Mouse (Mus musculus): ENCODE results near the gene Itgal. TPM values are rescaled to one million over a fixed set of nuclear protein-coding genes. Genes with fewer than 3 reads are reported as not detected.

Gene Itgal
- total and polyA plus RNA-seq, 3 experiments, result 0.92 to 9.7 TPM; not detected in 1

DNA sequence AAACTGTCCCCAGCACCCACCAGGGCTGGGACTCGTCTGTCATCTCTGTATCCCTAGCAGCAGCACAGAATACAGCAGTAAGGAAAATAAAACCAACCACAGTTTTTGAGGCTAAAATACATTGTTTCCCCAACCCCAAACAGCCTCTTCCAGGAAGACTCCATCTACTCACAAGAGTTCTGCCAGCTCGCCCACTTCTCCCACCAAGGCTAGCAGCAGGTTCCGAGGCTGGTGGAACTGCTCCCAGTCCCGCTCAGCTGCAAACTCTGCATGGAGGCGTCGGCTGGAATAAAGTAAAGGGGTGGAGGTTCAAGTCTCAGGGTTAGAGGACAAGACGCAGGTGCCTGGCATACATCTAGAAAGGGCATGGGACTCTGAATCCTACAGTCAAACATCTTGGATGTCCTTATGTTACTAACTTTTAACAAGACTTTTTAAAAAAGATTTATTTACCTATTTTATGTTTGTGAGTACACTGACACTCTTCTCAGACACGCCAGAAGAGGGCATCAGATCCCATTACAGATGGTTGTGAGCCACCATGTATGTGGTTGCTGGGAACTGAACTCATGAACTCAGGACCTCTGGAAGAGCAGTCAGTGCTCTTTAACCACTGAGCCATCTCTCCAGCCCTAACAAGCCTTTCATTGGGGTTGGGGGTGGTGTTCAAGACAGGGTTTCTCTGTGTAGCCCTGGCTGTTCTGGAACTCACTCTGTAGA lies 36.7 kb upstream of the Itgal start:
- H3K9me3 ChIP-seq (replicated peaks; ENCODE audit: insufficient read depth, low read length), result no peaks in the 10 kb centered on the region
- H3K27ac ChIP-seq (ENCODE audit: control insufficient read depth, low read depth, low read length), result peak overlapping the region; percentile 6; the same call in 1 of the 2 replicates
- H3K27me3 ChIP-seq (ENCODE audit: control insufficient read depth in 1 of 2, insufficient read depth in 2 of 2, low read length in 2 of 2), result no peaks in the 10 kb centered on the region
- H3K9ac ChIP-seq (ENCODE audit: control insufficient read depth, low read depth, low read length, poor library complexity, severe bottlenecking), result peak overlapping the region; percentile 84
- H3K4me3 ChIP-seq (ENCODE audit: control insufficient read depth in 1 of 2, insufficient read depth in 1 of 2, low read depth in 2 of 2, low read length in 2 of 2), result peak overlapping the region; percentile 65 to 92
- H3K79me2 ChIP-seq (ENCODE audit: control insufficient read depth, insufficient read depth, low read length, poor library complexity), result peaks cover 11% of the 10 kb centered on the region
- peak in 1 of 3 experiments; percentile 30; a peak in 1 of 6 replicates for TF ChIP-seq CTCF (IDR thresholded peaks at IDR 0.05 in 2 of 3, conservative IDR thresholded peaks at IDR 0.05 in 1 of 3; ENCODE audit: control insufficient read depth in 1 of 3, insufficient read depth in 1 of 3, low read depth in 2 of 3, low read length in 3 of 3, poor library complexity in 1 of 3, severe bottlenecking in 1 of 3)
- no peak for TF ChIP-seq BHLHE40 (IDR thresholded peaks at IDR 0.05; ENCODE audit: borderline replicate concordance, low read depth, low read length)
- TF ChIP-seq TCF12 (IDR thresholded peaks at IDR 0.05; ENCODE audit: low read depth, low read length), result 0 out of 2 replicates have a peak, but pooled peaks have one; percentile 7
- no peak for TF ChIP-seq MAZ (IDR thresholded peaks at IDR 0.05; ENCODE audit: low read depth, low read length)
- TF ChIP-seq MXI1 (IDR thresholded peaks at IDR 0.05; ENCODE audit: low read depth, low read length), result no peak
- TF ChIP-seq ZNF384 (IDR thresholded peaks at IDR 0.05; ENCODE audit: low read depth, low read length), result no peak
- TF ChIP-seq POLR2AphosphoS2 (IDR thresholded peaks at IDR 0.05; ENCODE audit: low read length), result no peak
- no peak for TF ChIP-seq MEF2A (IDR thresholded peaks at IDR 0.05; ENCODE audit: extremely low read depth, insufficient replicate concordance, low read depth, low read length, poor library complexity, severe bottlenecking)
- peaks cover 19 to 40% of the 10 kb centered on the region in 2 experiments for H3K4me1 ChIP-seq (ENCODE audit: control insufficient read depth in 1 of 2, insufficient read depth in 2 of 2, low read length in 2 of 2)
- peak; percentile 46 for DNase-seq (ENCODE audit: low read depth, low spot score)
- H3K36me3 ChIP-seq (ENCODE audit: control insufficient read depth in 1 of 2, insufficient read depth in 2 of 2, low read length in 2 of 2), result peaks cover 0 to 41% of the 10 kb centered on the region in 2 experiments; a peak in 2 of 4 replicates

DNA sequence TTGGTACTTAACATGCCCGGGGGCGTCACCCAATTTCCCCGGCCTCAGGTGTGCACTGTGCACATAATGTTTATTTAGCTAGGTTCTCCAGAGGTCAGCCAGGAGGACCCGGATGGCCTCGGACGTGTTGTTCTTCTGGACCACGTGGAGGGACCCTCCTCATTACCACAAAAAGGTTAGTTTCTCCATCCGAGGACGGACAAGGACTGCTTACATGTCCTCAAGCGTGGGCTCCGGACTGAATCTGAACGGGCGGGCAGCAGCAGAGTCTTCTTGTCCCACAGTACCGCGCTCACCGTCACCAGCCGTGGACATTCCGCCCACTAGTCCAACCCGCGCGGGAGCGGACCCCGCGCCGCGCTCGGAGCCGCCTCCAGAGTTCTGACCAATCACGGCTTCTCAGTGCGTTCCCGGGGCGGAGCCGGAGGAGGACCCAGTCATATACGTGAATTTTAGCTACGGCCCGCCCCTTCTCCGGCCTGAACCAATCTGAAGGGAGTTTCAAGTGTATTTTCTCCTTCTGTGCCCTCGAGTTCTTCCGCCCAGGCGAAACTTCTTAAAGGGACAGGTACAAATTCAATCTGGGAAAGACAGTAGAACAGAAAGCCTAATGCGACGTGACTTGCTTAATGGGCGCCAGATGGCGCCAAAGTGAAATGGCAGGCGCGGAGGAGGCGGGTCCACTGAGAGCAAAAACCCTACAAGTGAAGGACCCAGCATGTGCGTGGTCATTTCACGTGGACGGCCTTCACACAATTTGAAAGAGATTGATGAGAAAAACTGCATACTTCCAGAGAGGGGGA lies 35.5 kb upstream of the Itgal start, which contains the start of gene Dctpp1:
Dctpp1 (minus strand) TSS at position 401 of the 803 bp plus-strand sequence.
- Histone ChIP-seq H3K9ac (ENCODE audit: control insufficient read depth, low read depth, low read length, poor library complexity, severe bottlenecking) (peak within 1 kb of the TSS; percentile 84), H3K4me3 (ENCODE audit: control insufficient read depth in 1 of 2, insufficient read depth in 1 of 2, low read depth in 2 of 2, low read length in 2 of 2) (peak within 1 kb of the TSS; percentile 65 to 92), H3K4me1 (ENCODE audit: control insufficient read depth in 1 of 2, insufficient read depth in 2 of 2, low read length in 2 of 2) (peaks cover 17 to 30% of the 10 kb centered on the region in 2 experiments), H3K27ac (ENCODE audit: control insufficient read depth, low read depth, low read length) (peak within 1 kb of the TSS; percentile 26), H3K79me2 (ENCODE audit: control insufficient read depth, insufficient read depth, low read length, poor library complexity) (peaks cover 11% of the 10 kb centered on the region), H3K27me3 (ENCODE audit: control insufficient read depth in 1 of 2, insufficient read depth in 2 of 2, low read length in 2 of 2) (no peaks in the 10 kb centered on the region), H3K36me3 (ENCODE audit: control insufficient read depth in 1 of 2, insufficient read depth in 2 of 2, low read length in 2 of 2) (peaks cover 0 to 33% of the 10 kb centered on the region in 2 experiments; a peak in 2 of 4 replicates), H3K9me3 (replicated peaks; ENCODE audit: insufficient read depth, low read length) (no peaks in the 10 kb centered on the region)
- DNase-seq (ENCODE audit: low read depth, low spot score), result peak; percentile 99
- TF ChIP-seq JUND (IDR thresholded peaks at IDR 0.05; ENCODE audit: low read depth, low read length), result no peak
- TF ChIP-seq USF1 (IDR thresholded peaks at IDR 0.05; ENCODE audit: low read depth, low read length), result 0 out of 2 replicates have a peak, but pooled peaks have one; percentile 23
- peak; percentile 74 to 90 for TF ChIP-seq POLR2A (IDR thresholded peaks at IDR 0.05; ENCODE audit: control insufficient read depth in 1 of 2, insufficient read depth in 1 of 2, low read depth in 1 of 2, low read length in 2 of 2, poor library complexity in 1 of 2)
- TF ChIP-seq TBP (IDR thresholded peaks at IDR 0.05; ENCODE audit: low read depth, low read length), result peak; percentile 49; the same call in 1 of the 2 replicates
- no peak; the same call in 1 of the 2 replicates for TF ChIP-seq NRF1 (IDR thresholded peaks at IDR 0.05; ENCODE audit: insufficient read depth, low read depth, low read length, poor library complexity, severe bottlenecking)
- TF ChIP-seq NELFE (IDR thresholded peaks at IDR 0.05; ENCODE audit: low read depth, low read length), result peak; percentile 78
- no peak for TF ChIP-seq TCF12 (IDR thresholded peaks at IDR 0.05; ENCODE audit: low read depth, low read length)
- no peak for TF ChIP-seq ZKSCAN1 (IDR thresholded peaks at IDR 0.05; ENCODE audit: low read depth, low read length)
- TF ChIP-seq MYB (IDR thresholded peaks at IDR 0.05; ENCODE audit: low read depth, low read length), result no peak
- peak; percentile 92 for TF ChIP-seq MAX (IDR thresholded peaks at IDR 0.05; ENCODE audit: low read length)
- no peak for TF ChIP-seq UBTF (IDR thresholded peaks at IDR 0.05; ENCODE audit: borderline replicate concordance, insufficient read depth, low read depth, low read length)
- peak; percentile 93 for TF ChIP-seq MYC (IDR thresholded peaks at IDR 0.05; ENCODE audit: low read depth, low read length)
- no peak for TF ChIP-seq CHD1 (IDR thresholded peaks at IDR 0.05; ENCODE audit: low read depth, low read length)
- TF ChIP-seq MEF2A (IDR thresholded peaks at IDR 0.05; ENCODE audit: extremely low read depth, insufficient replicate concordance, low read depth, low read length, poor library complexity, severe bottlenecking), result 0 out of 2 replicates have a peak, but pooled peaks have one; percentile 8
- 0 out of 2 replicates have a peak, but pooled peaks have one; percentile 51 for TF ChIP-seq ZMIZ1 (IDR thresholded peaks at IDR 0.05; ENCODE audit: low read depth, low read length)
- TF ChIP-seq SIN3A (IDR thresholded peaks at IDR 0.05; ENCODE audit: low read length), result peak; percentile 99
- TF ChIP-seq ELF1 (IDR thresholded peaks at IDR 0.05; ENCODE audit: low read depth, low read length), result peak; percentile 94
- no peak for TF ChIP-seq GABPA (IDR thresholded peaks at IDR 0.05; ENCODE audit: low read depth, low read length)
- peak; percentile 89 for TF ChIP-seq HCFC1 (IDR thresholded peaks at IDR 0.05; ENCODE audit: low read depth, low read length)
- TF ChIP-seq RAD21 (IDR thresholded peaks at IDR 0.05; ENCODE audit: low read depth, low read length), result peak; percentile 70
- TF ChIP-seq ZC3H11A (IDR thresholded peaks at IDR 0.05; ENCODE audit: low read depth, low read length), result peak; percentile 54
- TF ChIP-seq MAZ (IDR thresholded peaks at IDR 0.05; ENCODE audit: low read depth, low read length), result 0 out of 2 replicates have a peak, but pooled peaks have one; percentile 2

All from MEL (cell line).